Mouse (Mus musculus) retina, embryonic 14.5 days (tissue): ENCODE measurements at regions not wholly inside any gene's neighbourhood (a gene's known extent, or its start where the extent isn't known, plus 50 kb on each side); places are given as distances from the start of the nearest gene placed in this dataset.

Experiments used
- DNase-seq: peaks from one replicate; pipeline ENCODE4 v3.0.0-alpha.2; 2015; ENCODE audit warnings: low spot score

- peak; percentile 12 for DNase-seq
These were observed 76.6 kb upstream of the Fscb start for GRCm38 (mm10) chr12:64550915-64551570.

DNA sequence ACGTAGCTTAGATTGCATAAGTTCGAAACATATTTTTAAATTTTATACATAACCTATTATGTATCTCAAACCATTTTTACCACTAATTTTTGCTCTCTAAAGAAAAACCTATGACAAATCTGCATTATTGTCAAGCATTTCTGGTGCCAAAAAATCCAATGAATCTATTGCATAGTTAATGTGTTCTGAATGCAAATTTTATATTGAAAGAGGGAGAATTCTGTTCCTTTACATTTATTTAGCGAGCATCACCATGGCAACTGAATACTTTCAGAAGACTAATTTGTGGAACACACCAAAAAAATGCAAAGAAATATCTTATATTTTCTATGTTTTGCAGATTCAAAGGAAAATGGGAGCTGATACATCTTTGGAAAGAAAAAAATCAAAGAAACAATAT, 66.6 kb upstream of the Fscb start:
- no peak for DNase-seq
